Mouse (Mus musculus) embryo, embryonic 9.5 days (tissue): ENCODE measurements around the gene Frmd6.

Experiments
- DNase-seq: peaks from one replicate; pipeline ENCODE4 v3.0.0-alpha.2; 2017; ENCODE audit errors: extremely low spot score

The Frmd6 gene

DNA sequence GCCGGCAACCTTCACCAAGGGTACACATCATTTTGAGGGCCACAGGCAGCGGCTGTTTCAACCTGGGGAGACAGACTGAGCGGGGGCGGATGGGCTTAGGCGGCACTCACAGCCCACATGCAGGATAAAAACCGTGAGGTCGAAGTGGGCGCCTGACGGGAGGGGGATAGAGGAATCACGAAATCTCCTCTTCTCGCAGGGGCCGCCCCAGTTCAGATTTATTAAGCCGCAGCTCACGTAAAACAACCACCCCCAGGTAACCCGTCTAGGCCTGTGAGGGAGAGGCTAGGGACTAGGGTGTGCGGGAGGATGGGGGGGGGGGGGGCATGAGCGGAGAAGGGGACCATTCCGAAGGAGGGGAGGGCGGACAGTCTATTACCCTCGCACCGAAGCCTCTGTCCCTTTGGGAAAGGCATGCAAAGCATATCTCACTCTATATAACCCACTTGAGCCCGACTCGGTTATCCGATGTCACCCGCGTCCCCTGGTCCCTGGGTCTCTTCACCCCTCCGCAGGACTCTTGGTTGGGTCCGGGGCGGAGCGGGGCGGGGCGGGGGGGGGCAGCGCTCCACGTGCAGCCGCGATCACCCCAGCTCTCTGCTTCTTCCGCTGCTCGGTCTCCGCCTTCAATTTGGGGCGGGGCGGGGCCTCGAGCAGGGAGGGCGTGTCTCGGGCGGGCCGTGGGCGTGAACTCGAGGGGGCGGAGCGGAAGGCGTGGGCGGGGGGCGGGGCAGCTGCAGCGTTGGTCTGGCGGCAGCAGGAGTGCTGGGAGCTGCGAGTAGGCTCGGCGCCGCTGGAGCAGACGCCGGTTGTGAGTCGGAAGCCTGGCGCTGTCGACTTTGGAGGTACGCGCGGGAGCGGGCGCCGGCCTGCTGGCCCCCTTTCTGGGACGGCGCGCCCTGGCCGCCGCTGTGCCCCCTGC lies at the start of gene Frmd6:
Frmd6 (plus strand) TSS at position 786 of the 922 bp plus-strand sequence.
- peak; percentile 99 for DNase-seq

DNA sequence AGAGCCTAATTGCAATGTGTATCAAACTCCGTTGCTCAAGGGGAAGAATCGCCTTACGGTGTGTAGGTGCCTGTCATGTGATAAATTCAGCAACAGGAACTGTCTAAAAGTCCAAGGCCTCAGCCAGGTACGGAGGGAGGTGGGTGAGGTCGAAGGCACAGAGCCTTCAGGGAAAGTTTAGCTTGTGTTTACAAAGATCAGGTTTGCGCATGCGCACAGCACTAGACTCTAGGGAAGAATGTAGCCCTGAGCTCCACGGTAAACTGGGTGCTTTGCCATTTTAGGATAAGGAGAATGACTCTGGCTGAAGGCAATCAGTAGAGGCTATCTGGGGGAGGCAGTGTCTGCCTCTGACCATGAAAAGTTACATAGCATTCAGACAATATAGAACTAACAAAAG lies 49.7 kb upstream of the Frmd6 start:
- DNase-seq: no peak

DNA sequence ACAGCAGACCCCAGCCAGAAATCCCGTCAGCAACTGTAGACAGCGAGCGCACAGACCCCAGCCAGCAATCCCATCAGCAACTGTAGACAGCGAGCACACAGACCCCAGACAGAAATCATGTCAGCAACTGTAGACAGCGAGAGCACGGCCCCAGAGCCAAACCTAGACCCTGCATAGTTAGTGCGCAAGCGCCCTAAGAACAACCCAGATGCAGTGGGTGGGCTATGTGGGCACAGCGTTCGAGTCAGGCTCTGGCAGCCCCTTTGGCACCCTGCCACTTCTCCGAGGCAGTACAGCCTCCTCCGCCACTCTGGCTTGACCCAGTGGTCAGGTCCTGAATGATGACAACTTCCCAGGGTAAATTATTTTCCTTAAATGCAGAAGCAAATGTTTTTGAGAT lies 48.6 kb upstream of the Frmd6 start:
- DNase-seq: no peak

DNA sequence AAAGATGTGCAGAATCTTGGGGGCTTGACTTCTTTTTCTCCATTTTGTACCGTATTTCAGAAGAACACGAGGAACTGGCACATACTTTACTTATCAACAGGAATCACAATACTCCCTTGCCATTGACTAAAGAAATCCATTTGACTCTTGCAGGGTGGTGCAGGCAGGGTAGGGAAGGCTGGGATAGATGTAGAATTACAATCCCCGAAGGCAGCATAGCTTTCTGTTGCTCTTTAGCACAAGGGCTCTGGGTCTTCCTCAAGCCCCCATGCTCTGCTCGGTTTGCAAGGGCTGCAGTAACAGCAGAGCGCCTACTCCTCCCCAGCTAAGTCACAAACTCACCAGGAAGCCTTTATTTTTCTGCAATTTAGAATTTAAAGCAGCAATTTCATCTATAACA lies 47.8 kb upstream of the Frmd6 start:
- no peak for DNase-seq

DNA sequence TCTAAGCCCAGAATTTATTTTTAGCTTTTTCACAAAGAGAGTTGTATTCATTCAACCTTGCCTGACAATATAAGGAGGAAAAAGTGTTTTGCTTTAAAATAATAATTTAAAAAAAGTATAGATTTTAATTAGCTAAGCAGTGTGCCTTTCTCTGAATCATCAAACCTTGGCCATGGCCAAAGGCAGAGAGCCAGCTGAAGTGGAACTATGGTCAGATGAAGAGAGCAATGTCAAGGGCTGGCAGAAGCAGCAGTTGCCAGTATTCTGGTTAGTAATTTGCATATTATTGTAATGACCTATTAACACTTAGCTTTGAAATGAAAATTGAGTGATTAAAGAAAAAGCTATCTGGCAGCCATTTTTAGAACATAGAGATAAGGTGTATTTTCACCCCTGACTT lies 47.4 kb upstream of the Frmd6 start:
- no peak for DNase-seq

DNA sequence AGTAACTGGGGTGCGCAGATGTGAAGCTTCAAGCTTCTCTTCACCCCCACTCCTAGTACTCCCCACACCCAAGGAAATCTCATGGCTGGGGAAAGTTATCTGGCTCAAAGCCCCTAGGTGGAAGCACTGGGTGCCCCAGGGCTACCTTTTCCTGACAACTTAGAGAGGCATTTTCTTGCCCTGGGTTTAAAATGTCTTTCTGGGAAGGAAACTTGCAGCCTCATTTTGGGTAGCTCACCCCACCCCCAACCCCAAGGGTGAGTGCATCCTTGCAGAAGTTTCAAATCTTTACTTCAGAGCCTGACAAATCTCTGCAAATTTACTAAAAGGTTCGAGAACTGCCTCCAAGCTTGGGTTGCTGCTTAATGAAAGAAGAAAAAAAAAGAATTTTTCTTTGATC lies 47.0 kb upstream of the Frmd6 start:
- DNase-seq: no peak

DNA sequence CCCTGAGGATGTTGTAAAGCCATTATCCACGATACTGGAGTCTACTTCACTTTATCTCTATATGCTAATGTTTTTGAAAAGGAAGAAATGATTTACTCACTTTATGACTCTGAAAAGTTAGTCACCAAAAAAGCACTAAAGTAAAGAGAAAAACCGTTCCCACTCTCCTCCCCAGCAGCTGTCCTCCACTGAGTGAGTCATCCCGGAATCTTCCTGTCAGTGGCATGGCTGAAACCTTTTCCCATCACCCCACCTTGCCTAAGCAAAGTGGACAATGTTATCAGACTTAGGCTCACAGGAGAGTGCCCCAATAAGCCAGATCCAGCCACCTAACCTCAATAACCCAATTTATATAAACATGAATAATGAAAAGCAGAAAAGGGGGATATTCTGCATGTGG lies 46.6 kb upstream of the Frmd6 start:
- no peak for DNase-seq

DNA sequence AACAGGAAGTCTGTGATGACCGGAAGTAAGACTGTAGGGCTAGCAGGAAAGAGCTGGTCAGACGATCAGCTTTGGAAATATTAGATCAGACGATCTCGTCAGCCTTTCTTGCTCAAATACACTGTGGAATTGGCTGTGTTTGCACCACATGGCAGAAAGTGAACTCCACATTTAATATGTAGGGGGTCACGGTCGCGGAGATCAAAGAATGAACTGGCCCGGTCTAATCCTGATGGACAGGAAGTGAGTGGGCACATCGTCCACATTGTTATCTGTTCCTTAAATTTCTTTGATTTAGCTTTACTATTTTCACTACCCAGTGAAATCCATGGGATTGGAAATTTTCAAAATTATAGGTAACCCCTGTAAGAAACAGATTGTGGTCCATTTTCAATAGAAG lies 42.3 kb upstream of the Frmd6 start:
- no peak for DNase-seq

DNA sequence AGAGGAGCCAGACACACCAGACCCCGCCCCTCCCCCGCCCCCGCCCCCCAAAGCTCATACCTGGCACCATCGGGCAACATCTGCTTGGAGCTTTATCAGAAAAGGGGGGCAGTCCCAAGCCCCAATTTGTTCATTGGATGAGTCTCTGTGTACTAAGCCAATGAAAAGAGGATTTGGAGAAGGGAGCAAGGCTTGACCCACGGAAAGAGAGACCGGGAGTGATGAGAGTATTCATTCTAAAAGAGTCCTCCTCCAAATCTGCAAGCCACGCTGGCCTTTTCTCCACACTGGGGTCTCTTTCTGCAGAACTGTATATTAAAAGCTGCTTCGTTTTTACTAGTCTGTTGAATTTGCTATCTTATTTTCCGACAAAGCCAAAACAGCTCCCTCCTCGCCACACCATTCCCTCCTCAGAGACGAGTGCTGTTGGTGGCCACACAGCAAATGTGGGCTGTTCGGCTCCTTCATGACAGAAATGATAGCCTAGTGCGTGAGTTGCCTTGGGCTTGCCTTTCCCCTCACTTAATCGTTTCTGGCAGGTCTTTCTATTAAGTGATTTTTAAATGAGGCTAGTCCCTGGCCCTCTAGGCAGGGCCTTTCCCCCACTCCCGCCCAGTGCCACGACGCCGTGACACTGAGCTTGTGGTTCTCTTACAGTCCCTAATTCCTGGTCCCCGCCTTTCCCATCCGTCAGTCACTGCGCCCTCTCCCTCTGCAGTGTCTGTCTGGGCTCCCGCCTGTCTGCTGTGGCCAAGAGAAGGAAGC lies 41.7 kb upstream of the Frmd6 start:
- peak; percentile 40 for DNase-seq

DNA sequence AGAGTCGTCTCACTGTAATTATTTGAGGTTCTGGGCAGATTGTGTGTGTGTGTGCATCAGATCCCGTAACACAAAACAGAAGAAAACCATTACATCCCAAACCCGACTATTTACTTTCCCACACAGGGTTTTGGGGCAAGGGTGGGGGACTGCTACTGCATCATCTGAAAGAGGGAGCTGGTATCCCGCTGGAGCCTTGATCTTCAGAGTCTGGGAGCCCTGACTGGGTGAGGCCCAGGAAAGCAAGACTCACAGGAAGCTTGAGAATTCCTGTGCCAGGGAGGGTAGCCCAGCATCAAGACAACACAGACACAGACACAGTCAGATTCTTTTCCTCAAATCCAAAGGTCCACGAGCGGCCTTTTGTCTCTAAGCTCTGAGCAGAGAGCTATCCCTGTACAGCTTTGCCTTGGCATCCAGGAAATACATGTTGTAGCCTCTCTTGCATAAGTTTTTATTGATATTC lies 41.0 kb upstream of the Frmd6 start:
- DNase-seq: no peak

DNA sequence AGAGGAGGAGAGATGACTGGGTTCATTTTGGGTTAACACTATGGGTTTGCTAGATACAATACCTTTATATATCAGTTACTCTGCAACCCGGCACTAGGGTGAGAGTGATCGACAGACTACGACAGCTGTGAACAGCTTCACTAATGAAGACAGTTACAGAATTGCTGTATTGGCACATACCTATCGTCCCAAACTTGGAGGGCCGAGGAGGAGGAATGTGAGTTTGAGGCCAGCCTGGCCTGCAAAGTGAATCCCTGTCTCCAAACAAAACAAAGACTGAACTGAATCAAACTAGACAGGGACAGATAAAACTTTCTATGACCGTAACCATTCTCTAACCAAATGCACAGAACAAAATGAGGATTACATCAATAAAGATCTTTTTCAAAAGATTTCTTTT lies 36.0 kb upstream of the Frmd6 start:
- DNase-seq: no peak

DNA sequence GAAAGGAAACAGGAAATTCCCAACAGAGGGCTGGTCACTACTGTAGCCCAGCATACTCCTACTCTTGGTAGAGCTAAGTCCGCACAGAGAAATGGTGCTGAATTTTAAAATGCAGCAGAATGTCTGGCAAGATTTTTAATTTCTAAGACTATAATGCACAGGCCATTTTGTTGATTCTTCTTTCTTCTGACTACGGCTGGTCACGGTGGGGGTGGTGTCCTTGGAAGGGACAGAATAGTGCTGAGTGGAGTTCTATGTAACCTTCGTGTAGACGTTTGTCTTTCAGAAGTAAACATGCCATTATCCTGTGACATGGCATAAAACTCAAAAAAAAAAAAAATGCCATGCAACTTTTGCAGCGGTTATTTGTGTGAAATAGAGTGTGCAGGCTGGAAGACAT lies 32.0 kb upstream of the Frmd6 start:
- no peak for DNase-seq

DNA sequence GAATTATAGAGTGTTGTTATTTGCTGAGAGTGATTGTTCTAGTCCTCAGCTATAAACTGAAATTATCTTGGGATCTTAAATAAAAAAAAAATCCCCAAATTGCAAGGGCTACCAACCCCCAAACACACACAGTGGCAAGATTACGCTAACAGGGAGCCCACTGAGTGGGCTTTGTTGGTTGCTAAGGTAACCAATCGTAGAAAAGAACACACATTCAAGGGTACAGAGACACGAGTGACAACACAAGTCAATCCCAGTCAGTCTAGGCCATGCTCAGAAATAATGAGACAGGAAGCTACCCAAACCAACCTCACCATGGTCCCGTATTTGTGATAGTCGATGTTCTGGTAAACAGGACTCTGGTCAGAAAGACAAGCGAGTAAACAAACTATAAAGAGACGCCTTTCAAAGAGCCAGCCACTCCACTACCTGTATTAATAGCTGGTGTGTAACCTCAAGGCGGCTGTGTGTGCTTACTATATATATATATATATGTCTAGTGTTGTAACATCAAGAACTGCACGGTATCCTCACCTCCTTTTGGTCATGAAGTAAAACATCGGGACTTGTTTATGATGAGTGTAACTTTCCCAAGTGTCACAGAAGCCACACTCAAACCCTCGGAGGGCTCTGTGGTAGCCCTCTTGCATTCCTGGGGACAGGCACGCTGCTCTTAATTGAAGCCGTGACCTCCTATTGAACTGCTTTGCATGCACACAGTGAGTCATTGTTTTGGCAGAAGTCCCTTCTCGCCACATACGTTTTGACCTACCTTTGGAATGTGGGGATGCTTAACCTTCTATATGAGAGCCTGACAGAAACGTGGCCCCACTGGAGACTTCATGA lies 30.5 kb upstream of the Frmd6 start:
- DNase-seq: peak; percentile 34

DNA sequence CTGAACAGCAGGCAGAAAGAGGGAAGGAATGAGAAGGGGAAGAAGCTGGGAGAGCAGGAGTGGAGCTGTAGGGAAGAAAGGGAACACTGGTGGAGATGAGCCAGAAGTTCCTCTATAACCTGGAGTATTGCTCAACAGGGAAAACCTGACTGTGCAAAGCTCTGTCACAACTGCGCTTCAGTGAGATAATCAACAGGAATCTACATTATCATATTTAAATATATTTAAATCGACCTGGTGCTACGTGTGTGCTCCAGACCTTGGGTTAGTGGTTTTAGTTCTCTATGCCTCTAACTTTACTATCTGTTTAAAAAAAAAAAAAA lies 30.0 kb upstream of the Frmd6 start:
- DNase-seq: no peak

DNA sequence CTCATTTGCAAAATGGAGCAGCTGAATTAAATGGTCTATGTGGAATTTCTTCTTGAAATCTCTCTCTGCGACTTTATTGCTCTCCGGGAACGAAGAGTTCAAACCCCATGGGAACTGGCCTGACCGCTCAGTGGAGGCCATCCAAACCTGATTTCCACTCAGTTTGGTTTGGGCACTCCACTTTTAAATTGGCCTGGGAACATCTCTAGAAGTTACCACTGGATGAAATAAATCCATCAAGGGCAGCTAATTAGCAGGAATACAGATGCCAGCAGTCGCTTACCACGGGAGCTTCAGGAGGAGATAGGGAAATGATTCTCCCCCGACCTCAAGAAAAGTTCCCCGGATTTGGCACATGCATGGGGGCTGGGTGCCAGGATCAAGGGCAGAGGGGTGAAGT lies 26.8 kb upstream of the Frmd6 start:
- no peak for DNase-seq

DNA sequence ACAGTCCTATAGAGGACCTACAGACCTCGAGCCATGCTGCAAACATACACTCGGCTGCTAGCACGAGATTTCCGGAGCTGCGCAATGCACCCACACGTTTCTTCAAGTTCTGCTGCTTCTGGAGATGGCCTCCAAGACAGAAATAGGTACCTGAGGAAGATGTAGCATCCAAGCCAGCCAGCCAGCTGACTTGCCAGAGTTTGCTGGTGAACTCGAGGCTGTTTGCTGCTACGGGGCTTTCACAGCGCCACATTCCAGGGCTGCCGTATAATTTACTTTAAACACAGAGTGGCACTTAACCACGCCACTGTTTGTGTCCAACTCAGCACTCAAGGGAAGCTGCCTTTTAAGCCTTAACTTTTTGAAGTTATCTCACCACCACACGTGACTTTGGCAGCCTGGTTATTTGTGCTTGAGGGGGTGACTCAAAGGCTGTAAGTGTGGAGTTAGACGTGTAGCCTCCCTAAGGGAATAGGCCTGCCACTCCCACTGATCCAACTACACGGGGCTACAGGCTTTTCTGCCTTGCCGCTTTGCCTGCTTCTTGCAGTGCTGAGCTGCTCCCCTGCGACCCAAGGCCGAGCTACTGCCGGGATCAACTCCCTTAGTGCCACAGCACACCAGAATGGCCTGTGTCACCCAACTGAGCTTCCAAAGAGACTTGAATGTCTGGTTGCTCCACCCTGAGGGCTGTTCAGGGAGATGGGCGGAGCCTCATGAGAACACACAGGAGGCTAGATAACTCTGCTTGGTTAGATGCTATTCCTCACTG lies 25.9 kb upstream of the Frmd6 start:
- peak; percentile 39 for DNase-seq

DNA sequence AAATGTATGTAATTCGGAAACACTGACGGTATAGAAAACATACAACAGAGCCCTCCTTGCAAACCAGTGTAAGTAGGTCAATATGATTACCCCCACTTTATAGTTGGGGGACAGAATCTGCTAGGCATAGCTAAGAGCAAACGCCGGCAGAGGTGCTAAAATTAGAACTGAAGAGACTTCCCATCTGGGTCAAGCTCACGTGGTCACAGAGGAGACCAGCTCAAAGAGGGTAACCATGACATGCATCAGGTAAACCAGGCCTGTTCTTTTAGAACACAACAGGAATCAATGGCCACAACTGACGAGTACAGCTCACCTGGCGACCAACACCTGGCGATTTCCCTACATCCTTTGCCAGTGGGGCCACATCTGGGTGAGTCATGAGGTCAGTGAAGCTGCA lies 25.2 kb upstream of the Frmd6 start:
- no peak for DNase-seq

DNA sequence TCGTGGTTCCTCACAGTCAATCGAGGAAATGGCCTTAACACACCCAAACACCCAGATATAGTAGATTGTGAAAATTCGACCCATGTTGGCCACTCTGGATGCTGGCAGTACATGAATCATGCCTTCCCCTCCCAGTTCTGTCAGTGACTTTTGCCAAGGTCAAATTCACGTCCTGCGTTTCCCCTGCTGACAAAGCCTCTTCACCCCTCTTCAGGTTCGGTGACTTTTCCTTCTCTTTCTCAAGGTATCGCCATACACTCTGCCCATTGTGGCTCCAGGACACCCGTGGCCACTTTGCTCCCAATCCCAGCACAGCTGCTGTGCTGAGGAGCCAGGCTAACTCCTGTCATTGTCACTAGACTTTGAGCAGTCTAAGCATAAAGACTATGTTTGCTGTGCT lies 24.0 kb upstream of the Frmd6 start:
- no peak for DNase-seq

DNA sequence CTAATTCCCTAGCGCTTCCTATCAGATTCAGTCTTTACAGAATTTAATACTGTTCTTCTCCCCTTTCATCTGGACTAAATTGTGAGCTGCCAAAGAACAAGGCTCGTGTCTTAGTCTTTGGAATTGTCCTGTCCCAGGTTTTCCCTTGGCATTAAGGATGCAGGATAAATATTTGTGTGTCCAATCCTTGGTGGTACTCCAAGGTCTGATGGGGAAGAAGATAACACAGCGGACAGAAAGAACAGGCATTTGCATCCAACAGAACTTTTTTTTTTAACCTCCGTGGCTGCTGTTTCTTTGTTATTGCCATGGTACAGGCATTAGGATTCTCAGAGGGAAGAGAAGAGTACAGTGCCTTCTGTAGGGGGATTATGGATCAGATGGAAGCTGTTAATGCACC lies 21.8 kb upstream of the Frmd6 start:
- DNase-seq: no peak

DNA sequence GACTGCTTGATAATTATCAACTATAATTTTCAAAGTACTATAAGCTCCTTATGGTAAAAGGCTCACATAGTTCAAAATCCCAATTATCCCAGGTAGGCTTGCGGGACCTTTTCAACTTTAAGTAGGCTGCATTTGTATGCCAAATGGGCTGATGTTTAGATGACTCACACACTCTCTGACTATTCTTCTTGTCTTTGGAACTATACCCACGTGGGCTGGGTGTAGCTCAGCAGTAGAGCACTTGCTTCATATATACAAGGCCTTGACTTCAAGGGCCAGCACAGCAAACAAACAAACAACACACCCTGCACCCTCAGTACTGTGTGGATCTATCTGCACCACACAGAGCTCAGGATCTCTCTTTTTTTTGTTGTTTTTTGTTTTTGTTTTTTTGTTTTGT lies 20.3 kb upstream of the Frmd6 start:
- DNase-seq: no peak

DNA sequence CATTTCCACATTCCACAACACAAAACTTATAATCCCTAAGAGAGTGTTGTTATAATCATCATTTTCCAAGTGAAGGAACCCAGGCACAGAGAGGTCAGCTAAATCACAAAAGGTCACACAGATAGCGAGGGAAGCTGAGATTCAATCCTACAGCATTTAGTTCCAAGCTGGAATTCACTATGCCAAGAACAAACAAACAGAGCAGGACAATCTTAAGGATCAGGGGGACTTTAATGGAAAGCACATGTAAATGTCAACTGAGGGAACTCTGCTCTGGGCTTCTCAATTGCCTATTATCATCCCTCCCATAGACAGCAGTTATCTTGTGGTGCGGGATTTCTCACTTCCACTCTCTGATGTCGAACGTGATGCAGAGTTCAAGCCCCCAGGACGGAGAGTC lies 17.8 kb upstream of the Frmd6 start:
- no peak for DNase-seq

DNA sequence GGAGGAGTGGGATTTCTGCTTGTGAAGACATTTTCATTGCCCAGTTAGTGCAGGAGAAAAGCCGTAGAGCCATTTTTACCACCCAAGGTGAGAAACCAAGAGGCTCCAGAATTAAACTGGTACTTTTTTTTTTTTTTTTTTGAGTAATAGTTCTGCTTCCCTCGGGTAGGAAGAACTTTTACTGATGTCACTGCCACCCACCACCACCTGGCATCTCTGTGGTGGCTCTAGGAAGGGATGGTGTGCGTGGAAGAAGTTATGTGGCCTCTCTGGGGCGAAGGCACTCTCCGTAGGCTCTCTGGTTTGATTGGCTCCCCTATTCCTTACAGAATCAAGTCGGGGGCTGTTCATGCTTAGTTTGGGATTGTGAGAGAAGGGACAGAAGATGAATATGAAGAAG lies 17.3 kb upstream of the Frmd6 start:
- DNase-seq: no peak
